Mouse (Mus musculus): ENCODE measurements at regions not wholly inside any gene's neighbourhood (a gene's known extent, or its start where the extent isn't known, plus 50 kb on each side); places are given as distances from the start of the nearest gene placed in this dataset.
A peak's percentile ranks its signal among the peaks of the same experiment; 100 is the strongest.

GRCm38 (mm10) chr13:32649982-32650381 is 133.8 kb downstream of the Mylk4 start:
- DNase-seq (ENCODE audit: low read depth, low spot score): no peak
- ChIA-PET POLR2A (no interaction called here), CTCF (no interaction called here)
- in situ Hi-C loops (cut with MboI; ENCODE audit: low pct_unique_long_range_greater_than_20kb): no loop called here
- TF ChIP-seq CTCF (IDR thresholded peaks at IDR 0.05): no peak
- no peaks in the 10 kb centered on the region for H3K27me3 ChIP-seq
- ATAC-seq: no peak

- no peak for TF ChIP-seq CTCF (IDR thresholded peaks at IDR 0.05)
- CTCF ChIA-PET: interaction anchor here (1.5 kb wide), 1 partner anchor 14 kb away, joined by 3 read pairs; no protein-coding TSS in a partner anchor
- in situ Hi-C loops (cut with MboI; ENCODE audit: low pct_unique_long_range_greater_than_20kb): no loop called here
- no peaks in the 10 kb centered on the region for H3K27me3 ChIP-seq
- POLR2A ChIA-PET: no interaction called here
- no peak for DNase-seq (ENCODE audit: low read depth, low spot score)
- ATAC-seq: peak; percentile 51
Observed at GRCm38 (mm10) chr13:32643030-32643750, 140.6 kb downstream of the Mylk4 start.

GRCm38 (mm10) chr13:32640941-32641340 is 142.8 kb downstream of the Mylk4 start:
- no peaks in the 10 kb centered on the region for H3K27me3 ChIP-seq
- no peak for TF ChIP-seq CTCF (IDR thresholded peaks at IDR 0.05)
- in situ Hi-C loops (cut with MboI; ENCODE audit: low pct_unique_long_range_greater_than_20kb): no loop called here
- DNase-seq (ENCODE audit: low read depth, low spot score) (no peak), ATAC-seq (no peak)
- ChIA-PET POLR2A (no interaction called here), CTCF (no interaction called here)

GRCm38 (mm10) chr13:32630122-32630732 is 153.5 kb downstream of the Mylk4 start:
- ATAC-seq: no peak
- no peak for DNase-seq (ENCODE audit: low read depth, low spot score)
- POLR2A ChIA-PET: interaction anchor here (1.1 kb wide), 1 partner anchor 1197 kb away, joined by 4 read pairs; no protein-coding TSS in a partner anchor
- TF ChIP-seq CTCF (IDR thresholded peaks at IDR 0.05): no peak
- CTCF ChIA-PET: interaction anchor here (1.4 kb wide), 1 partner anchor 13 kb away, joined by 3 read pairs; no protein-coding TSS in a partner anchor
- in situ Hi-C loops (cut with MboI; ENCODE audit: low pct_unique_long_range_greater_than_20kb): no loop called here
- H3K27me3 ChIP-seq: no peaks in the 10 kb centered on the region

GRCm38 (mm10) chr13:32613916-32614315 is 169.8 kb downstream of the Mylk4 start:
- in situ Hi-C loops (cut with MboI; ENCODE audit: low pct_unique_long_range_greater_than_20kb): no loop called here
- DNase-seq (ENCODE audit: low read depth, low spot score): no peak

GRCm38 (mm10) chr13:32611551-32612295 is 172.0 kb downstream of the Mylk4 start:
- in situ Hi-C loops (cut with MboI; ENCODE audit: low pct_unique_long_range_greater_than_20kb): no loop called here
- H3K27me3 ChIP-seq: no peaks in the 10 kb centered on the region
- TF ChIP-seq CTCF (IDR thresholded peaks at IDR 0.05): no peak
- ATAC-seq: no peak
- ChIA-PET POLR2A (no interaction called here), CTCF (interaction anchor here (3.0 kb wide), 1 partner anchor 13 kb away, joined by 7 read pairs; no protein-coding TSS in a partner anchor)
- DNase-seq (ENCODE audit: low read depth, low spot score): no peak

More at GRCm38 (mm10) chr13:32613916-32614315, 169.8 kb downstream of the Mylk4 start:
- no peak for ATAC-seq
- ChIA-PET CTCF (interaction anchor here (3.0 kb wide), 1 partner anchor 11 kb away, joined by 7 read pairs; no protein-coding TSS in a partner anchor), POLR2A (no interaction called here)
- H3K27me3 ChIP-seq: no peaks in the 10 kb centered on the region
- TF ChIP-seq CTCF (IDR thresholded peaks at IDR 0.05): no peak

- in situ Hi-C loops (cut with MboI; ENCODE audit: low pct_unique_long_range_greater_than_20kb): no loop called here
- DNase-seq (ENCODE audit: low read depth, low spot score): peak; percentile 42
Observed at GRCm38 (mm10) chr13:32610970-32611369, 172.8 kb downstream of the Mylk4 start.

GRCm38 (mm10) chr13:32608413-32608812 is 175.3 kb downstream of the Mylk4 start:
- in situ Hi-C loops (cut with MboI; ENCODE audit: low pct_unique_long_range_greater_than_20kb): loop anchor here (5.0 kb wide), 3 partner anchors 196 to 811 kb away; no protein-coding TSS in a partner anchor
- ChIA-PET POLR2A (no interaction called here), CTCF (interaction anchor here (1.2 to 1.9 kb wide), 5 partner anchors 10 to 394 kb away, joined by 3 to 5 read pairs (median 4); no protein-coding TSS in a partner anchor)
- no peak for ATAC-seq
- DNase-seq (ENCODE audit: low read depth, low spot score): no peak
- no peaks in the 10 kb centered on the region for H3K27me3 ChIP-seq
- peak; percentile 65 for TF ChIP-seq CTCF (IDR thresholded peaks at IDR 0.05)

More at GRCm38 (mm10) chr13:32610970-32611369, 172.8 kb downstream of the Mylk4 start:
- H3K27me3 ChIP-seq: no peaks in the 10 kb centered on the region
- TF ChIP-seq CTCF (IDR thresholded peaks at IDR 0.05): no peak
- CTCF ChIA-PET: interaction anchor here (3.0 kb wide), 1 partner anchor 14 kb away, joined by 7 read pairs; no protein-coding TSS in a partner anchor
- peak; percentile 88 for ATAC-seq
- POLR2A ChIA-PET: no interaction called here

- DNase-seq (ENCODE audit: low read depth, low spot score): no peak
- peak; percentile 57 for TF ChIP-seq CTCF (IDR thresholded peaks at IDR 0.05)
Observed at GRCm38 (mm10) chr13:32603925-32604590, 179.7 kb downstream of the Mylk4 start.

GRCm38 (mm10) chr13:32601315-32601714 is 182.4 kb downstream of the Mylk4 start:
- no peak for TF ChIP-seq CTCF (IDR thresholded peaks at IDR 0.05)

More at GRCm38 (mm10) chr13:32603925-32604590, 179.7 kb downstream of the Mylk4 start:
- ATAC-seq: no peak
- CTCF ChIA-PET: interaction anchor here (1.0 to 1.4 kb wide), 5 partner anchors 12 to 811 kb away, joined by 3 to 4 read pairs (median 3); no protein-coding TSS in a partner anchor
- no peaks in the 10 kb centered on the region for H3K27me3 ChIP-seq
- in situ Hi-C loops (cut with MboI; ENCODE audit: low pct_unique_long_range_greater_than_20kb): no loop called here
- POLR2A ChIA-PET: interaction anchor here (0.6 kb wide), 2 partner anchors 55 to 70 kb away, joined by 3 read pairs; no protein-coding TSS in a partner anchor

More at GRCm38 (mm10) chr13:32601315-32601714, 182.4 kb downstream of the Mylk4 start:
- H3K27me3 ChIP-seq: no peaks in the 10 kb centered on the region
- DNase-seq (ENCODE audit: low read depth, low spot score) (no peak), ATAC-seq (no peak)
- in situ Hi-C loops (cut with MboI; ENCODE audit: low pct_unique_long_range_greater_than_20kb): no loop called here
- ChIA-PET POLR2A (no interaction called here), CTCF (no interaction called here)

Data from Patski (cell line).